Mouse (Mus musculus) limb, embryonic 11.5 days (tissue): ENCODE data around the gene Hoxd8. TPM values are rescaled to one million over a fixed set of nuclear protein-coding genes. Genes with fewer than 3 reads are reported as not detected.

ENCODE experiments used
- ATAC-seq: fragments of 200-750 bp; cut with Nextera tagmentation; 2 replicates; pipeline ENCODE4 v1.8.0; 2017; ENCODE audit warnings: low read depth; ENCODE audit not compliant: insufficient number of reproducible peaks, low FRiP score, low TSS enrichment
- DNase-seq: peaks from one replicate; pipeline ENCODE4 v3.0.0-alpha.2; 2015; ENCODE audit warnings: low spot score
- H3K27ac ChIP-seq: fragments of 300-500 bp; sonication (generic); replicated peaks from 2 replicates; pipeline ENCODE4 v1.5.1; 2014; ENCODE audit warnings: low read depth, mild to moderate bottlenecking, low read length
- H3K27me3 ChIP-seq: fragments of 300-500 bp; sonication (generic); 2 replicates; pipeline ENCODE4 v1.6.1; 2014; ENCODE audit warnings: mild to moderate bottlenecking, low read length, mixed read lengths; ENCODE audit not compliant: control insufficient read depth, insufficient read depth
- H3K36me3 ChIP-seq: fragments of 300-500 bp; sonication (generic); 2 replicates; pipeline ENCODE4 v1.6.1; 2014; ENCODE audit warnings: mild to moderate bottlenecking, low read length, moderate library complexity, mixed read lengths; ENCODE audit not compliant: control insufficient read depth, insufficient read depth
- H3K4me1 ChIP-seq: fragments of 300-500 bp; sonication (generic); 2 replicates; pipeline ENCODE4 v1.6.1; 2014; ENCODE audit warnings: low read length, mixed read lengths; ENCODE audit not compliant: control insufficient read depth, insufficient read depth
- H3K4me2 ChIP-seq: fragments of 300-500 bp; sonication (generic); 2 replicates; pipeline ENCODE4 v1.6.1; 2014; ENCODE audit warnings: low read depth, mild to moderate bottlenecking, moderate library complexity; ENCODE audit not compliant: severe bottlenecking
- H3K4me3 ChIP-seq: fragments of 300-500 bp; sonication (generic); 2 replicates; pipeline ENCODE4 v1.5.1; 2014; ENCODE audit warnings: low read depth, low read length
- H3K9ac ChIP-seq: fragments of 300-500 bp; sonication (generic); 2 replicates; pipeline ENCODE4 v1.6.1; 2014; ENCODE audit warnings: mild to moderate bottlenecking, low read length
- H3K9me3 ChIP-seq: fragments of 300-500 bp; sonication (generic); 2 replicates; pipeline ENCODE4 v1.6.1; 2016; ENCODE audit warnings: low read length; ENCODE audit not compliant: control insufficient read depth
- WGBS: fragments of 180-500 bp; shearing (Covaris S2); extraction: QIAGEN DNeasy Blood & Tissue Kit; methylation state at CpG from one replicate; pipeline ENCODE4 v1.1.7; 2014; 5-methylcytosine and 5-hydroxymethylcytosine counted together
- polyA plus RNA-seq: library from polyadenylated mRNA; unstranded; fragments of >200 nt; fragmentation: Nextera tagmentation; extraction: Ambion mirVana; gene quantifications from 2 replicates; pipeline ENCODE4 v1.2.1, GENCODE M21; 2014

The Hoxd8 gene
- polyA plus RNA-seq, 1 experiment from 2014 or later: 13.1 TPM

- peak overlapping the region; percentile 98 for H3K27ac ChIP-seq
- H3K27me3 ChIP-seq: no peaks in the 10 kb centered on the region; the same call in 1 of the 2 replicates
- no peaks in the 10 kb centered on the region for H3K9me3 ChIP-seq
- H3K4me3 ChIP-seq: peak overlapping the region; percentile 71
- H3K4me1 ChIP-seq: peaks cover 45% of the 10 kb centered on the region
- peak overlapping the region; percentile 97 for H3K9ac ChIP-seq
- peak; percentile 80 for DNase-seq
- H3K4me2 ChIP-seq: peak overlapping the region; percentile 93
- ATAC-seq: peak; percentile 9; the same call in 1 of the 2 replicates
- 2% methylated on average over 34 of the region's 34 CpGs for WGBS
- H3K36me3 ChIP-seq: no peaks in the 10 kb centered on the region
These were observed 7.7 kb upstream of the Hoxd8 start for GRCm38 (mm10) chr2:74696442-74697335.

- H3K4me3 ChIP-seq: peak within 1 kb of the TSS; percentile 71
- H3K27me3 ChIP-seq: no peaks in the 10 kb centered on the region; the same call in 1 of the 2 replicates
- peak within 1 kb of the TSS; percentile 93 for H3K4me2 ChIP-seq
- peak; percentile 51 for ATAC-seq
- no peaks in the 10 kb centered on the region for H3K9me3 ChIP-seq
- peak within 1 kb of the TSS; percentile 98 for H3K27ac ChIP-seq
- DNase-seq: peak; percentile 87
- peak within 1 kb of the TSS; percentile 97 for H3K9ac ChIP-seq
- H3K4me1 ChIP-seq: peaks cover 38% of the 10 kb centered on the region
- under 1% methylated on average over 43 of the region's 43 CpGs for WGBS
- no peaks in the 10 kb centered on the region for H3K36me3 ChIP-seq
These were observed 6.8 kb upstream of the Hoxd8 start, which contains the start of gene Hoxd9 for GRCm38 (mm10) chr2:74697567-74698121. Hoxd9 (plus strand) TSS chr2:74697727.

- WGBS: under 1% methylated on average over 80 of the region's 86 CpGs
- DNase-seq: peak; percentile 83
- Histone ChIP-seq H3K27me3 (no peaks in the 10 kb centered on the region; the same call in 1 of the 2 replicates), H3K9me3 (no peaks in the 10 kb centered on the region), H3K4me3 (peak overlapping the region; percentile 71), H3K9ac (peak overlapping the region; percentile 97), H3K4me1 (peaks cover 38% of the 10 kb centered on the region), H3K36me3 (no peaks in the 10 kb centered on the region), H3K4me2 (peak overlapping the region; percentile 93), H3K27ac (peak overlapping the region; percentile 98)
- peak; percentile 38; the same call in 1 of the 2 replicates for ATAC-seq
These were observed 6.0 kb upstream of the Hoxd8 start for GRCm38 (mm10) chr2:74698201-74699052.

GRCm38 (mm10) chr2:74699053-74699430, 5.4 kb upstream of the Hoxd8 start:
- no peaks in the 10 kb centered on the region for H3K9me3 ChIP-seq
- no peaks in the 10 kb centered on the region for H3K36me3 ChIP-seq
- H3K27ac ChIP-seq: peak overlapping the region; percentile 98
- peak overlapping the region; percentile 97 for H3K9ac ChIP-seq
- ATAC-seq: peak; percentile 6; the same call in 1 of the 2 replicates
- peaks cover 42% of the 10 kb centered on the region for H3K4me1 ChIP-seq
- peak overlapping the region; percentile 93 for H3K4me2 ChIP-seq
- under 1% methylated on average over 17 of the region's 17 CpGs for WGBS
- DNase-seq: peak; percentile 77
- H3K4me3 ChIP-seq: peak overlapping the region; percentile 71
- no peaks in the 10 kb centered on the region; the same call in 1 of the 2 replicates for H3K27me3 ChIP-seq

- Histone ChIP-seq H3K27me3 (no peaks in the 10 kb centered on the region; the same call in 1 of the 2 replicates), H3K4me2 (peak overlapping the region; percentile 93), H3K9me3 (no peaks in the 10 kb centered on the region), H3K27ac (peak overlapping the region; percentile 98), H3K4me3 (peak overlapping the region; percentile 71), H3K4me1 (peaks cover 42% of the 10 kb centered on the region), H3K36me3 (no peaks in the 10 kb centered on the region), H3K9ac (peak overlapping the region; percentile 97)
- 4% methylated on average over 23 of the region's 23 CpGs for WGBS
- DNase-seq (peak; percentile 68), ATAC-seq (no peak)
These were observed 4.5 kb upstream of the Hoxd8 start for GRCm38 (mm10) chr2:74699664-74700545.

- H3K4me1 ChIP-seq: peaks cover 36% of the 10 kb centered on the region
- H3K9me3 ChIP-seq: no peaks in the 10 kb centered on the region
- H3K9ac ChIP-seq: peak overlapping the region; percentile 97
- DNase-seq (no peak), ATAC-seq (no peak)
- no peaks in the 10 kb centered on the region; the same call in 1 of the 2 replicates for H3K27me3 ChIP-seq
- peak overlapping the region; percentile 98 for H3K27ac ChIP-seq
- H3K4me2 ChIP-seq: peak overlapping the region; percentile 93
- WGBS: 2% methylated on average over 22 of the region's 22 CpGs
- peak overlapping the region; percentile 71 for H3K4me3 ChIP-seq
- no peaks in the 10 kb centered on the region for H3K36me3 ChIP-seq
These were observed 3.8 kb upstream of the Hoxd8 start for GRCm38 (mm10) chr2:74700546-74701112.
